Mouse (Mus musculus): Measurements from ENCODE around the gene Bcl2.

The Bcl2 gene

GRCm38 (mm10) chr1:106713621-106714529, at the start of gene Bcl2:
Bcl2 (minus strand) TSS chr1:106714274.
- peak; percentile 71 to 82 for DNase-seq

DNA sequence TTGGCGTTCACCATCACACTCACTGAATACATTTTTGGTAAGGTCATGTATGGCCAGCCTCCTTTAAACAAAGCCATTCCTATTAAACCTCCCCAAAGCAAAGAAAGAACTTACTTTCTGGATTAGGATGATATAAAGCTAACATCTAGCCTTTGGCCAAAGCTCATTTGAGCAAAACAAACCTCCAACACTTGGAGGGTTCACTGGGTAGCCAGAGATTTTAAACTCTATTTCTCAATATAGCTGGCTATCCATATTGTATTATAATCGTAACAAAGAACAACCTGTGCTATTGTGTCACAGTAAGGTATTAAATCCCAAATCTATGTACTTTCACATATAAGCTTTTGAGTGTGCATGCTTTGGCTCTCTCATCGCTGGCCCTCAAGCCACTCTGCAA, 46.7 kb upstream of the Bcl2 start:
- no peak for DNase-seq

- DNase-seq = peak; percentile 96 to 98
Observed at GRCm38 (mm10) chr1:106759572-106760435, 45.7 kb upstream of the Bcl2 start, which contains the start of gene Kdsr. Kdsr (minus strand) TSS chr1:106759727.

DNA sequence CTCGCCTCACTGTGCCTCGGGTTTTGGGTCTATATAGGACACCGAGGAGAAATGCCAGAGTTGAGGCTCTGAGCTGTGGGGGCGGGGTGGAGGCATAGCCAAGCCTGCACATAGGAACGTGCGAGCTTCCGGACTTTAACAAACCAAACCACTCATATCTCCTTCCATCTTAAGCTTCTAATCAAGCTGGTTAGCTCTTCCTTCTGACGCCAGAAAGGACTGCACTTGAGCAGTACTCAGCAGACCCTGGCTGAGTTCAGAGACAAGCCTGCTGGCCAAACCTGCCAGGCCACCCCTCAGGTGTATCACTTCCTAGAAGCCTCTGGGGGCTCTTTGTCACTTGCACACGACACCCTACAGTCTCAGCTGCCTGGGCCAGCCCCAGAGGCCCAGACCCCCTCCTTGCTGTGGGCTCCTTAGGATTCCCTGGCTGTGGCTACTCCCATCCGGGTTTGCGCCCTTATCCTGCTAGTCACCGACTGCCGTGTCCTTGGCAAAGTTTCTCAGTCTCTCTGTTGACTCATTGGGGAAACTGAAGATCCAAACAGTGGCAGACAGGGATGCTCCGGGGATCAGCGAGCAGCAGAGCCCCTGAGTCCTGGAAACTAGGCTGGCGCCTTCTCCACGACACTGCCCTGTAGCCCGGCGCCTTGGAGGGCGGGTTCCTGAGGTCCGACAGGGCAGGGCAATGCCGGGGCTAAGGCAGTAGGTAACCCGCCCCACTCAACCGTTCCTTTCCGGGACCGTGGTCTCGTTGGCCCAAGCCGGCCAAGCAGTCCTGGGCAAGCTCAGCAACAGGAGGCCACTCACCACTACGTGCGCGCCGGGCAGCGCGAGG, 44.9 kb upstream of the Bcl2 start:
- peak; percentile 49 to 50 for DNase-seq

DNA sequence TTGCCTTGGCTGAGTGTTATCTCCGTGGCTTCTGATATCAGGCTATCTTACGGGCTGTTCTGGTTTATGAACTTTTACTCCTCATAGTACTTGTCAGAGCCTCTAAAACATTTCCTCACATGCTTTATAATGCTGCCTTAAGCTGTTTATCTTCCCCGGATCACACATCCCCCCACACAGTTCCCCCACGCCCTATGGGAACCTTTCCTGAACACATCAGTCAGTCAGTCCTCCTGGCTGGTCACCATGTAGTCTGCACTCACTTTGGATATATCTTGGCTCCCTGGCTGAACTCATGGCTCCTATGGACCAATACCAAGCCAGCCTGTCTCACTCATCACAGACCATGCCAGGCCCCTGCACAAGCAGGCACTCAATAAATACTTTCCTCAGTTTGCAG, 42.6 kb upstream of the Bcl2 start:
- DNase-seq = no peak

DNA sequence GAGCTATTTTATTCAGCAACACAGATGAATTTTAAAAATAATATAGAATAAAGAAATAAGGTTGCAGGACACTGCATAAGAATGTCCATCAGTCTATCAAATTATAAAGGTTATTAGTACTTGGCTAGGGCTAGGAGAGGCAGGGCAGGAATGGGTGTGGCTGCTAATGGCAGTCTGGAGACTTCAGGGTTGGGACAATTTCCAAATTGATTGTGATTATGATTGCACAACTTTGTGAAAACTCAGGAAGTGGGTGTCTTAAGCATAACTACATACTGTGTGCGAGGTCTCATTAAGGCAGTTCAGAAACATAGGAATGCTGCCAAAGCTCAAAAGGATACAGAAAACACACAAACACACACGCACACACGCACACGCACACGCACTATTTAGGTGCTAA, 37.9 kb upstream of the Bcl2 start:
- no peak for DNase-seq

- DNase-seq = no peak
Observed at GRCm38 (mm10) chr1:106750656-106751055, 36.6 kb upstream of the Bcl2 start.

GRCm38 (mm10) chr1:106748555-106749315, 34.7 kb upstream of the Bcl2 start:
- DNase-seq = no peak

DNA sequence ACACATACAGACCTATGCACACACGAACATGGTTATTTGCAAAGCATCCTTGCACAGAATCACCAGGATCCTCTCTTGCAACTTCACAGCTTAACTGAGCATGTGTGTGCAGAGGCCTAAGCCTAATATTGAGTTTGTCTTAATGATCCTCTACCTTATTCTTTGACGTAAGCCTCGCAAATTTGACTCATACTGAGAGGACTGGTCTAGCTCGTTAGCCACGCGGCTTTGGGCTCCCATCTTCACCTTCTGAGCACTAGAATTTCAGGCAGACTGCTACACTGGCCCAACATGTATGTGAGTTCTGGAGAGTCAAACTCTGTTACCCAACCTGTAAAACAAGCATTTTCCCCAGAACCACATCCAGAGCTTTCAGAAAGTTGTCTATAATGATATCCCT, 28.9 kb upstream of the Bcl2 start:
- DNase-seq = no peak

DNA sequence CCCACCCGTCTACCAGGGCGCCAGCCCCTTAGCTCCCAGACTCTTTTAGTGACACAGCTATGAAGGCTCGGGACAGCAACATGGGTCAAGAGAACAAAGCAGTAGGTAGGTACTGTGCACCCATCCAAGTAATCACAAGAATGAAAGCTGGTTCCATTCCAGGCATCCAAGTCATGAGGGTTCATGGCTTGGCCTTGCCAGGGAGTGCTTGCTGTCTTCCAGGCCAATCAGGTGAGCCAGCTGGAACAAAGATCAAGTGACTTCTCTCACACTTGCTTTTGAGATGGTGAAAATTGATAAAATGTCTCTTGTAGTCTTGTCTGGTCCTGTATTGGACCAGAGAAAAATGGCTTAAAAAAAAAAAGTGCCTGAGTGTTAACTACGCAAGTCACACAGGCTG, 26.7 kb upstream of the Bcl2 start:
- DNase-seq = no peak

GRCm38 (mm10) chr1:106739810-106740209, 25.7 kb upstream of the Bcl2 start:
- DNase-seq = no peak

GRCm38 (mm10) chr1:106738092-106738491, 24.0 kb upstream of the Bcl2 start:
- peak; percentile 33 to 46 for DNase-seq

DNA sequence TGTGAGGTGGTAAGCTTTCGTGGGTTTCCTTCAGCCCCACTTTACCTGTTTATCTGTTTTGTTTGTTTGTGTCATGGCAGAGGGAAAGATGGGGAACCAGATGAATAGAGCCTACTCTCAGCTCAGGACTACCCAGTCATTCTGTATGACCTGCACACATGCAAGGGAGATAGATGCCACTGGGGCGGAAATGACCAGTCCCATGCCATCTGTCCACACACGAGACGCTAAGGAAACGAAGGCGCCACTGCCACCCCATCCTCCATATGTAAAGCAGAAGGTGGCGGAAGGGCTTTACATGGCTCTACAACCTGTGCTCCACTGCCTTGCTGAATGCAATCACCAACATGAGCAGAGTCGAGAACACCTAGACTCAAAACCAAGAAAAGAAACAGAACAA, 22.1 kb upstream of the Bcl2 start:
- DNase-seq = peak; percentile 52 to 60

- peak; percentile 74 to 79 for DNase-seq
Observed at GRCm38 (mm10) chr1:106735586-106735985, 21.5 kb upstream of the Bcl2 start.

DNA sequence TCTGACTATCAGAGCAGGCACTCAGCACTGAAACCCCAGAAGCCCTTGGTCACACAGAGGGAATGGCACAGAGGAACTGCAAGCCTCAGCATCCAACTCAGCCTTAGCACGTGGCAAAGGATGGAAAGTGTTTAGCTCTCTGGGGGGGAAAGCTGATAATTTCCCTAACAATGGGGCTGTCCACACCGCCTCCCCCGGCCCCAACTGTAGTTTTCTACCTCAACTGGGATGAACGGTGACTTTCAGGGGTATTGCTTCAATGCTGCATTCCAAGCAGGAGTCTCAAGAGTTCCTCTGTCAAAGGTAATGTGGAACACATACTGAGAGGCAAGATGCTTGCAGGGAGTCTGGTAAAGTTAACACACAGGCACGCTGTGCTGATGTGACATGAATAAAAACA, 8.0 kb upstream of the Bcl2 start:
- DNase-seq = no peak

- peak in 1 of 2 experiments; percentile 19 for DNase-seq
Observed at GRCm38 (mm10) chr1:106717736-106718135, 3.7 kb upstream of the Bcl2 start.

- peak; percentile 90 for DNase-seq
Observed at GRCm38 (mm10) chr1:106717071-106717601, 3.1 kb upstream of the Bcl2 start.

GRCm38 (mm10) chr1:106716141-106716540, 2.1 kb upstream of the Bcl2 start:
- no peak for DNase-seq

GRCm38 (mm10) chr1:106715111-106716083, 1.3 kb upstream of the Bcl2 start:
- DNase-seq = no peak

- no peak for DNase-seq
Observed at GRCm38 (mm10) chr1:106714530-106714981, 482 bp upstream of the Bcl2 start.

All from cerebellum, postnatal 10 days (tissue).